Mouse (Mus musculus) midbrain, embryonic 14.5 days (tissue): ENCODE data around the gene Slc39a3. TPM values are rescaled to one million over a fixed set of nuclear protein-coding genes. Genes with fewer than 3 reads are reported as not detected.
A peak's percentile ranks its signal among the peaks of the same experiment; 100 is the strongest.
"Not testable (repeated sequence)": the region's sequence is repeated elsewhere in the genome, so short reads cannot be mapped to it uniquely, and the experiment has no call there.

Source experiments
- ATAC-seq: fragments of 200-750 bp; cut with Nextera tagmentation; 2 replicates; pipeline ENCODE4 v1.8.0; 2017; ENCODE audit warnings: moderate number of reproducible peaks, moderate library complexity; ENCODE audit not compliant: low FRiP score, low TSS enrichment
- DNase-seq: peaks from one replicate; pipeline ENCODE4 v3.0.0-alpha.2; 2015
- H3K27ac ChIP-seq: fragments of 300-500 bp; sonication (generic); replicated peaks from 2 replicates; pipeline ENCODE4 v1.5.1; 2014; ENCODE audit warnings: mild to moderate bottlenecking, low read depth, low read length, moderate library complexity
- H3K27me3 ChIP-seq: fragments of 300-500 bp; sonication (generic); 2 replicates; pipeline ENCODE4 v1.6.1; 2014; ENCODE audit warnings: low read length, control low read depth, mixed read lengths; ENCODE audit not compliant: control insufficient read depth, insufficient read depth
- H3K36me3 ChIP-seq: fragments of 300-500 bp; sonication (generic); 2 replicates; pipeline ENCODE4 v1.6.1; 2014; ENCODE audit warnings: low read length, control low read depth; ENCODE audit not compliant: control insufficient read depth, insufficient read depth
- H3K4me1 ChIP-seq: fragments of 300-500 bp; sonication (generic); 2 replicates; pipeline ENCODE4 v1.6.1; 2014; ENCODE audit warnings: mild to moderate bottlenecking, antibody characterized with exemption, low read length, control low read depth; ENCODE audit not compliant: control insufficient read depth, insufficient read depth
- H3K4me2 ChIP-seq: fragments of 300-500 bp; sonication (generic); 2 replicates; pipeline ENCODE4 v1.6.1; 2014; ENCODE audit warnings: mild to moderate bottlenecking, low read length, moderate library complexity
- H3K4me3 ChIP-seq: fragments of 300-500 bp; sonication (generic); replicated peaks from 2 replicates; pipeline ENCODE4 v1.5.1; 2014; ENCODE audit warnings: low read depth, low read length
- H3K9ac ChIP-seq: fragments of 300-500 bp; sonication (generic); replicated peaks from 2 replicates; pipeline ENCODE4 v1.6.1; 2014; ENCODE audit warnings: mild to moderate bottlenecking, low read length, moderate library complexity
- H3K9me3 ChIP-seq: fragments of 300-500 bp; sonication (generic); 2 replicates; pipeline ENCODE4 v1.6.1; 2016; ENCODE audit warnings: low read length, control low read depth, mixed read lengths; ENCODE audit not compliant: control insufficient read depth
- WGBS: fragments of 180-500 bp; shearing (Covaris S2); extraction: QIAGEN DNeasy Blood & Tissue Kit; methylation state at CpG from one replicate; pipeline ENCODE4 v1.1.7; 2014; 5-methylcytosine and 5-hydroxymethylcytosine counted together
- polyA plus RNA-seq: library from polyadenylated mRNA; unstranded; fragments of >200 nt; fragmentation: Nextera tagmentation; extraction: Ambion mirVana; gene quantifications from 2 replicates; pipeline ENCODE4 v1.2.1, GENCODE M21; 2014

Gene Slc39a3
- polyA plus RNA-seq, 1 experiment from 2014 or later, result 34.9 TPM

DNA sequence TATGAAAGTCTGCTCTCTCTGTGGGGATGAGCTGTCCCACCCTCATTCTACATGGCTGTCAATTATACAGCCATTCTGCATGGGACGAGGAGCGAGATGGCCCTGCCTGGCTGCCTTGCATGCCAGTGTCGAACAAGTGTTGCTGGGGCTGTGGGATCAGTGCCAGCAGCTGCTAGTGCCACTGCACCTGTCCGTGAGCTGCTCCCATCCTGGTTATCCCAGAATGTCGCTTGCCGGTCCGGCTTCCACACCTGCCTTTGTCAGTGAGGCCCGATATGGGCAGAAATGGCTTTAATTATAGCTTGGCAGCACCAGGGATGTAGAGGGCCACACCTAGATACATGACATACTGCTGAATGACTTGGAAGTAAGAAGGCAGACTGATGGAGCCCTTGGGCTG, 35.1 kb upstream of the Slc39a3 start:
- DNase-seq, result no peak
- peaks cover 42% of the 10 kb centered on the region for H3K36me3 ChIP-seq
- no peak for ATAC-seq
- H3K27me3 ChIP-seq, result no peaks in the 10 kb centered on the region
- no peak overlapping the region for H3K4me2 ChIP-seq
- H3K4me1 ChIP-seq, result peaks cover 12% of the 10 kb centered on the region
- H3K4me3 ChIP-seq, result no peak overlapping the region
- no peak overlapping the region for H3K9ac ChIP-seq
- H3K9me3 ChIP-seq, result no peaks in the 10 kb centered on the region
- H3K27ac ChIP-seq, result no peak overlapping the region
- WGBS, result 96% methylated on average over 8 of the region's 8 CpGs

- no peaks in the 10 kb centered on the region for H3K9me3 ChIP-seq
- peak; percentile 100 for DNase-seq
- WGBS, result under 1% methylated on average over 35 of the region's 35 CpGs
- H3K4me1 ChIP-seq, result peaks cover 12% of the 10 kb centered on the region
- peak within 1 kb of the TSS; percentile 69 for H3K27ac ChIP-seq
- peak within 1 kb of the TSS; percentile 80 for H3K9ac ChIP-seq
- H3K4me3 ChIP-seq, result peak within 1 kb of the TSS; percentile 71
- peak; percentile 96 for ATAC-seq
- H3K36me3 ChIP-seq, result peaks cover 20% of the 10 kb centered on the region
- H3K27me3 ChIP-seq, result no peaks in the 10 kb centered on the region
- peak within 1 kb of the TSS; percentile 78 for H3K4me2 ChIP-seq
Measured at GRCm38 (mm10) chr10:81069836-81070235, 32.6 kb upstream of the Slc39a3 start, which contains the start of gene Thop1. TSS of gene Thop1 (plus strand) at chr10:81070035.

- WGBS, result 76% methylated on average over 5 of the region's 5 CpGs
- 0 out of 2 replicates have a peak overlapping the region, but pooled peaks have one; percentile 37 for H3K27ac ChIP-seq
- H3K9ac ChIP-seq, result 0 out of 2 replicates have a peak overlapping the region, but pooled peaks have one; percentile 17
Measured at GRCm38 (mm10) chr10:81068706-81069105, 31.5 kb upstream of the Slc39a3 start.

GRCm38 (mm10) chr10:81064519-81064918, 27.3 kb upstream of the Slc39a3 start:
- H3K4me1 ChIP-seq, ATAC-seq, H3K4me3 ChIP-seq, H3K4me2 ChIP-seq, DNase-seq, H3K27ac ChIP-seq, H3K9me3 ChIP-seq, H3K36me3 ChIP-seq, H3K27me3 ChIP-seq, H3K9ac ChIP-seq: not testable (repeated sequence)
- WGBS, result 90% methylated on average over 8 of the region's 8 CpGs

More at GRCm38 (mm10) chr10:81068706-81069105, 31.5 kb upstream of the Slc39a3 start:
- Histone ChIP-seq H3K27me3 (no peaks in the 10 kb centered on the region), H3K4me3 (no peak overlapping the region), H3K9me3 (no peaks in the 10 kb centered on the region), H3K4me1 (peaks cover 12% of the 10 kb centered on the region), H3K36me3 (peaks cover 11% of the 10 kb centered on the region), H3K4me2 (no peak overlapping the region)
- no peak for ATAC-seq
- no peak for DNase-seq

DNA sequence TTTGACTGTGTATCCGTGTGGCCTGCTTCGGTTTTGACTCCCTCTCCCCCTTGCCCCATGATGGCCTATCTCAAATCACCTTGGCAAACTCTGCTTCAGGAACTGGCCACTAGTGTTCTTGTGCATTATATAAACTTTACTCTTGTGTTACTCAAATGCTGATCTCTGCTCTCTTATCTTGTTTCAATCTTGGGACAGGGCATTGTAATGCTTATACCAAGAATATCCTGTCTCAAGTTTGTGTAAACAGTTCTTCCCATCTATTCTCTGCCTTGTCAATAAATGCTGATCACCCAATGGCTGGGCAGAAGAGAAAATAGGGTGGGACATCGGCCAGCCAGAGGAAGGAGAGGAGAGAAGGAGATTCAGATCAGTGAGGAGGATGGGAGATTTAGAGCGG, 25.5 kb upstream of the Slc39a3 start:
- Histone ChIP-seq H3K27me3 (no peaks in the 10 kb centered on the region), H3K9me3 (no peaks in the 10 kb centered on the region), H3K4me1 (peaks cover 11% of the 10 kb centered on the region), H3K4me2 (no peak overlapping the region), H3K27ac (no peak overlapping the region), H3K4me3 (no peak overlapping the region), H3K36me3 (no peaks in the 10 kb centered on the region), H3K9ac (no peak overlapping the region)
- ATAC-seq (no peak), DNase-seq (no peak)
- 67% methylated on average over 4 of the region's 4 CpGs for WGBS

- Histone ChIP-seq H3K4me3 (peak within 1 kb of the TSS; percentile 79), H3K27me3 (no peaks in the 10 kb centered on the region), H3K36me3 (0 out of 2 replicates have a peak, but pooled peaks cover 8% of the 10 kb centered on the region), H3K27ac (0 out of 2 replicates have a peak within 1 kb of the TSS, but pooled peaks have one; percentile 41), H3K4me2 (peak within 1 kb of the TSS; percentile 91), H3K9me3 (no peaks in the 10 kb centered on the region), H3K9ac (peak within 1 kb of the TSS; percentile 80), H3K4me1 (peaks cover 11% of the 10 kb centered on the region)
- ATAC-seq (peak; percentile 94), DNase-seq (peak; percentile 100)
- under 1% methylated on average over 48 of the region's 48 CpGs for WGBS
Measured at GRCm38 (mm10) chr10:81059603-81060543, 22.6 kb upstream of the Slc39a3 start, which contains the start of gene Sgta. TSS of gene Sgta (minus strand) at chr10:81060181.

DNA sequence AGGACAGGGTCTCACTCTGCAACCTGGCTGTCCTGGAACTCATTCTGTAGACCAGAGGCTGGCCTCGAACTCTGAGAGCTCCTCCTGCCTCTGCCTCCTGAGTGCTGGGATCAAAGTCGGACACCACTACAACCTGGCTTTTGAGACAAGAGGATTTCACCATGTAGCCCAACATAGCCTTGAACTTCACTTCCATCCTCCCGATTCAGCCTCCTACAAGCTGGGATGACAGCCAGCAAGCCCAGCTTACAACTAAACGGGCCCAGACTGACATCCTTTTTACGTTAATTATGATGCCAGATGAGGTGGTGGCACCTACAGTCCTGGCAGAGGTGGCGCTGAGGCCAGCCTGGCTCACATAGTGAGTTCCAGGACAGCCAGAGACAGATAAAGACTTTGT, 21.7 kb upstream of the Slc39a3 start:
- Histone ChIP-seq H3K4me3 (peak overlapping the region; percentile 79), H3K27ac (no peak overlapping the region), H3K27me3 (no peaks in the 10 kb centered on the region), H3K4me1 (peaks cover 11% of the 10 kb centered on the region), H3K9me3 (no peaks in the 10 kb centered on the region), H3K9ac (peak overlapping the region; percentile 80; the same call in 1 of the 2 replicates), H3K36me3 (0 out of 2 replicates have a peak, but pooled peaks cover 11% of the 10 kb centered on the region), H3K4me2 (peak overlapping the region; percentile 91)
- WGBS, result 87% methylated on average over 6 of the region's 6 CpGs
- DNase-seq (no peak), ATAC-seq (no peak)

- peaks cover 11% of the 10 kb centered on the region for H3K4me1 ChIP-seq
- H3K36me3 ChIP-seq, result peaks cover 13% of the 10 kb centered on the region; the same call in 1 of the 2 replicates
- DNase-seq (no peak), ATAC-seq (no peak)
- no peaks in the 10 kb centered on the region for H3K9me3 ChIP-seq
- 95% methylated on average over 23 of the region's 23 CpGs for WGBS
- H3K4me2 ChIP-seq, result no peak overlapping the region
- no peaks in the 10 kb centered on the region for H3K27me3 ChIP-seq
- no peak overlapping the region for H3K27ac ChIP-seq
- H3K9ac ChIP-seq, result no peak overlapping the region; the same call in 1 of the 2 replicates
- no peak overlapping the region for H3K4me3 ChIP-seq
Measured at GRCm38 (mm10) chr10:81057406-81058130, 20.3 kb upstream of the Slc39a3 start.
